Mouse (Mus musculus) heart, postnatal 4 days (tissue): ENCODE data around the gene Mecom. TPM values are rescaled to one million over a fixed set of nuclear protein-coding genes. Genes with fewer than 3 reads are reported as not detected.

Experiments used
- DNase-seq: peaks from one replicate; pipeline ENCODE4 v3.0.0; 2021
- total RNA-seq, 2 experiments: library from RNA; stranded (reverse); gene quantifications; 2 replicates each; pipeline ENCODE4 v1.2.3; 2021

Gene Mecom
- total RNA-seq, 2 experiments from 2014 or later = 31.5 to 36.1 TPM

DNA sequence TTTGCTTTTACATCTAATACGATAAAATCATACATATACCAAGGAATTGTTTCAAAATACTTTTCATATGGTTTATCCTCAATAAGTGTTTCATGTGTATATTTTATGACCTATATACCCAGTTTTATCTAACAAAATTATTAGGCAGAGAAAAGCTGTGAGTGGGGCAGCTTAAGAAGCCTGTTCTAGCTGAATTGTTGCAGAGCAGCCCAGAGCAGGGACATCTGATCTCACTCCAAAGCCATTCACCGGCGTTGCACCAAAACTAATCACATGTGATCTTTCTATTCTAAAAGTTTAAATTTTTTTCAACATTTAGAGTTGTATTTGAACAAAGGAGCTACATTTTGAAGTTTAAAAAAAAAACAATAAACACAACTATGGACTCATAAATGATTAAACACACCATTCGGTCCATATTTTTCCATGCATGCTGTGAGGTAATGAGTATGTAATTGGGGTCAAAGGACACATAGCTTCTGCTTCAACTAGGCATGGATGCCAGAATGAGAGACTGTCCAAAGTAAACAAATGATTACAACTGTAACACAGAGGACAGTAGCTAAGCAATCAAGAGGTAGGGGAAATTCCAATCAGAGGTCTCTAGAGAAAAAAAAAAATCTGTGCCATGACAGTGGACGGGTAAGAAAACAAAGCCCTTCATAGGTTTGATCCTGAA, 64.7 kb downstream of the Mecom start:
- DNase-seq = no peak

DNA sequence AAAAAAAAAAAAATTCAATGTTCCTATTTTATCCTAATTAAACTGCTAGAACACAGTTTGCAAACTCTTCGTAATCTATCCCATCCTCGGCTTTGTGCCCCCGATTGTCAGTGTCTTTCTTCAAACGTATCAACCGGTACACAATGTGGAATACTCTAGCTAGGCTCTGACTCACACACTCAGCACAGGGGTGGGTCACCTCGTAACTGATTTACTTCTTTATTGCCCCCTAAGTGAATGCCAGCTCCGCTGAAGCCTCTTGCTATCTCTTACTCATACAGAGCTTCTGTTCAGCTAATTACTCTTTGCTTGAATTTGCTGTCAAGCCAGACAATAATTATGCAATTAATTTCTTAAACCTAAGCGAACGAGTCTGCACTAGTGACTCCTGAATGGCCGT, 66.1 kb downstream of the Mecom start:
- DNase-seq = no peak

DNA sequence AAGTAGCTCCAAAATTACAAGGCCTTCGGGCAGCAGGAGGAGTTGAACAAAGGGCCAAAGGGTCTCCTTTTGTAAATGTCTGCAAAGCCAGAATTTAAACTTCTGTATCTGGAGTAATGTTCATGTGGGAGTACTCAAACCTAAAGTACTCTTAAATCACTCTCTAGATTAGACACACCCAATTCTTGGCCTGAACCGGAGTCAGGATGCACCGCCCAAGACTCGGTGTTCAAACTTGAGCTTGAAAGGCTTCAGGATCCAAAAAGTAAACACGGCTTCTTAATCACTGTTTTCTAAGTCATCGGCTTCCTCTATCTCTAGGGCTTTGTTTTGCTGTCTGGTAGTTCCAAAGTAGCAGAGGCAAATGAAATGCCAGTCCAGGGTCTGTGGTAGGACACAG, 67.3 kb downstream of the Mecom start:
- DNase-seq = no peak

DNA sequence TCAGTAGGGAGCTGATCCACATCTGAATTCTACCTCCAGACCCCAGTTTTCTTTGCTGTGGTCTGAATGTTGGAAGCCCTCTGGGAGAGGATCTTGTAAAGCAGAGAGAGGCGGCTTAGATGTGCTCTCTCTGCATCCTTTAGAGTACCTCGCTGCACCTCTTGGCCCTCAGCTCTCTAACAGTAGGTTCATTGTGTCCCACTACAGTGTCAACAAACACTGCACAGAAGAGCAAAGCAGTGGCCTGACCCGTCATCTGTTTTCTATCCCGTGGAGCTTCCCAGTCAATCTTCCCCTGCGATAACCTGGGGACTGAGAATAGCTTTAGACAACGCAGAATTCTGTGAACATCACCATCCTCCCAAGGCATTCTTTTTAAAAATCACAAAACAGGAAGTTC, 69.6 kb downstream of the Mecom start:
- DNase-seq = no peak

DNA sequence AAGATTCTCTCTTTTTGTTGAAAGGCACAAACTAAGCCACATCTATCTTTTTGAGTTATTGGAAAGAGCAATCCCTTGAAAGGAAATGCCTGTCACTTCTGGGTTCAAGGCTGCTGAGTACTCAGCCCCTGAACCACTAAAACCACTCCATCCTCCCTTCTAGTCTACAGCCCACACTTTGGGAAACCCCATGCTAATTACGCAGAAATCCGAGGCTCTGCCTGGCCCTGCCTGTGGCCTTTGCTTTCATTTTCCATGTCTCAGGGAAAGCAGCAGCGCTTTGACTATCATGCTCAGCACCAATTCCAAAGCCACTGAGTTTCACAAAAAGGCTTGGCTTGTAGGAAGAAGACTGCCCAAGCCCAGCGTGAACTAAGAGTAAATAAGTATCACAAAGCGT, 70.8 kb downstream of the Mecom start:
- no peak for DNase-seq

DNA sequence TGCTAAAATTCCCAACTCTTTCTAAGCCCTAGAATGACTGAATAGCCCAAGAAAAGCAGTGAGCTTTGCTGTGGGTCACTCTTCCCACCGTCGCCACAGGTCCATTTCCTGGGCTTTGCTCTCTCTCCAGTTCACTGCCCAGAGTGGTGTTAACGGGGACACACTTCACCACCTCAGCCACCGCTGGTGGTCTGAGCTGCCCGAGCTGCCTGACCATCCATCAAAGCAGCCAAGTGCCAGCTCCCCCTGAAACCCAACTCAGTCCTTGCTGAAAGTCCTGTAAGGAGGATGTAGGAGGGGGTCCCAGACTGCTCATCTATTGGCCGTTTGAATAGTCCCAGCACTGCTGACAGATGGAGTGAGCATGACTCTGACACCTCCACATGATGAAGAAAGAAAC, 72.2 kb downstream of the Mecom start:
- no peak for DNase-seq

DNA sequence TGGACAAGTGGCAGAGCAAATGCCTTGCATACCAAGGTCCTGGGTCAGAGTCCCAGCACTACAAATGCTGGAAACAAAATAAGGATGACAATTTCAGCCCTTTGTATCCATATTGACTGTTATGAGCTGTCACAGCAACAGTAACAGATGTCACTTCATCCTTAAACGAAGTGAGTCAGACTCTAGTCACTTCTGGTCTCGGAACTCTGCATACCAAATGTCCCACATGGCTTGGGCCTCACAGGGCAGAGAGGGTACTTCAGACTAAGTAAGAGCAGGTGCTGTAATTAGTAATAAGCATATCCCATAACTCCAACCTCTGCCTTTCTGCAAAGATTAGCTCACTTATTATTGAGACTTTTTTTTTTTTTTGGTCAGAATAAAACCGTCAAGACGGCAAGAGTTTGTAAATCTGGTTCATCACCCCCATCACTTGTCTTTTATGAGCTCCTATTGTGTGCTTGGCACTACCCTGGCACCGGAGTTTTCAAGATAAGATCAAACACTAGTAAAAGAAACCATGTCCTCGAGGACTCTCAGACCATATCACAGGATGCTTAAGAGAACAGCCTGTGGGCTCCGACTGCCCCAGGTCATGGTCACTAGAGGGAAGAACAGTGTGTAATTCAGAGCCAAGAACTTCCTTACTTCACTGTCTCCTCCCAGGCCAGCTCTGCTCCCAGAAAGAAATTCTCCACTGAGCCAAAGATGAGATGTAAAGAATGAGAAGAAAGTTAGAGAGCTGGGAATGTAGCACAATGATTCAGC, 79.6 kb downstream of the Mecom start:
- DNase-seq = no peak

DNA sequence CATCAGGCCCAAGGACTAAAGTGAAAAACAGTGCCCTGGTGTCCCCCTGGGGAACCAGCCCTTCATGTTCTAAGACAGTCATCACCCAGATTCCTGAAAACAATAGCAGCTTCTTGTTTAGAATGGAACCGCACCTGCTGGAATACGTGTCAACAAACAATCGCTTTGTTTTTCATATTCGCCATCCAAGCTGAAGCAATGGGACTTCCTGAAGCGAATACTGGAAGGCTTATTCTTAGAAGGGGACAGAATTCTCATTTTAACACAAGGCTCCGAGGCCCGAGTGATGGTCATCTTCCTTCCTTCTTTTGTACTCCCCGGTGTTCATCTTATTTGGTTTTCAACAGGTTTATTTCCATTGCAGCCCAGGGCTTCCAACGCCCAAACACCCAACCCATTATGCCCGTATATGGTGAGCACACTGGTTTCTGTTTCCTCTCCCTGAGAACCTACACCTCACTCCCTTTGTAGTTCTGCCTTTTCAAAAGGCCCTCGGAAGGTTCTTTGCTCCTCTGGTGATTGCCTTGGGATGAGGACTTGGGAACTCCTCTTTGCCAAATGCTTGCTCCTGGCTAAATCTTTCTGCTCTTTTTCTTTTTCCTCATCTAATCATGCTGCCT, 81.7 kb downstream of the Mecom start:
- no peak for DNase-seq

DNA sequence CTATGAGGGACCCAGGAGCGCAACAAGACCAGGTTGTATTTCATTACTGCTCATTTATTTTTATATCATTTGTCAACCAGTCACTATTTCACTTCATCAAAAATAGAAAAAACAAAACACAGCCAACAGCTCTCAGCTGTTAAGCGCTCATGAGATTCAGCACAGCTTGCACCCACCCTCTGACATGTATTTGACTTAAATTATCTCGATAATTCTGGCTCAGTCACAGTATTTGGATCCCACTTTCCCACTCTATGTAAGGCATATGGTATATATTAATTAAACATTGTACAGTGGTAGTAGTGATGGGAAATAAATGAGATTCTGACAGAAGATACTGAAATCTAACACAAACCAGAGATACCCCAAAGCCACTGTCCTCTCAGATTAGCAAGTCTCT, 83.3 kb downstream of the Mecom start:
- no peak for DNase-seq

DNA sequence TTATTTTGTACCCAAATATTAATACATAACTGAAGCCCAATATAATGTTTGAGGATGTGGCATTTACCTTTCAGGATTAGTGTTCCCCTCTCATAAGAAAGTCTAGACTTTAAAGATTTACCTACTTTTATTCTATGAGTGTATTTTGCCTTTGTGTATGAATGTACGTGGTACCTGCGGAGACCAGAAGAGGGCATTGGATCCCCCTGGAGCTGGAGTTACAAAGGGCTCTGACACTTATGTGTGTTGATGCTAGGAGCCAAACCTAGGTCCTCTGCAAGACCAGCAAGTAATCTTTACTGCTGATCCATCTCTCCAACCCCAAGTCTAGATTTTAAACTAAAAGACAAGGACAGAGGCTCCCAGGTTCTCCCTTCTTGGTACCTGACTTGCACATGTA, 86.0 kb downstream of the Mecom start:
- no peak for DNase-seq

DNA sequence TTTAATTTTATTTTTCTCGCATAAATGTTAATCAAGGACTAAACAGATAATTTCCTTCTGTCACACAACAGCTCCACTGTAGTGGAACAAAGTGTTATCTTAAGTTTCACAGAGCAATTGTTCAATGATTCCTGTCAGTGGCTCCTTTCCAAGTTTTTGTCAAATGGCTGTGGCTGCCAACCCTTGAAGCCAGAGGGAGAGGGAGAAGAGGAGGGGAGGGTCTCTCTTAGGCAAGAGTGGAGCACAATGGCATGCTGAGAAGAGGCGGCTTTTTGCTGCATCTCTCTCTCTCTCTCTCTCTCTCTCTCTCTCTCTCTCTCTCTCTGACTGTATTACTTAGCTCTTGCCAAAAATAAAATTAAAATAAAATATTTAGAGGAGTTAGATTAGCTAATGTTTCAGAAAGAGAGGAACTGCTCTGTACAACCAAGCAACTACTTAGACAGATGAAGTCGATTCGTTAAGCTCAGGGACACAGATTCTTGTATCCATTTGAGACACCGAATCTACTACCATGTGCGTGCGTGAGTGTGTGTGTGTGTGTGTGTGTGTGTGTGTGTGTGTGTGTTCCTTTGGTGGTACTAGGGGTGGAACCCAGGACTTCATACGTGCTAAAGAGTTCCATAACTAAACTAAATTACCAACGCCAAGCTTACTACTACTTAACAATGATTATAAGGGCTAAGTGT, 86.8 kb downstream of the Mecom start:
- peak; percentile 37 for DNase-seq

DNA sequence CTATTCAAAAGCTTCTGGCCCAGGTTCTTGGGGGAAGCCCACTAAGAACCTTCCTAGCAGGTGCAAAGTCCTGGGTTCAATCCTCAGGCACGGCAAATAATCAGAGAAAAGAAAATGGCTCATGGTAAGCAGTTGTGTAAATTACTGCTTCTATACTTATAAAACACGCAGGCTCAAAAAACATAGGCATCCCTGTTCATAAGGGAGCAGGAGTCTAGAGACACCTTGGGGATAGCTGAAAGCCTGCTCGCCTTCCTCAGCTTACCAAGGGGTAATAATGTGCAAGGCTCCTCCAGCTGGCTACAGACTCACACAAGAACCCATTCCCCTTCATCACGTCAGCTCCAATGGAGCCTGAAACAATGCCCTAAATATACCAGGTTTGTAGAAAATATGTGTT, 88.2 kb downstream of the Mecom start:
- DNase-seq = no peak

DNA sequence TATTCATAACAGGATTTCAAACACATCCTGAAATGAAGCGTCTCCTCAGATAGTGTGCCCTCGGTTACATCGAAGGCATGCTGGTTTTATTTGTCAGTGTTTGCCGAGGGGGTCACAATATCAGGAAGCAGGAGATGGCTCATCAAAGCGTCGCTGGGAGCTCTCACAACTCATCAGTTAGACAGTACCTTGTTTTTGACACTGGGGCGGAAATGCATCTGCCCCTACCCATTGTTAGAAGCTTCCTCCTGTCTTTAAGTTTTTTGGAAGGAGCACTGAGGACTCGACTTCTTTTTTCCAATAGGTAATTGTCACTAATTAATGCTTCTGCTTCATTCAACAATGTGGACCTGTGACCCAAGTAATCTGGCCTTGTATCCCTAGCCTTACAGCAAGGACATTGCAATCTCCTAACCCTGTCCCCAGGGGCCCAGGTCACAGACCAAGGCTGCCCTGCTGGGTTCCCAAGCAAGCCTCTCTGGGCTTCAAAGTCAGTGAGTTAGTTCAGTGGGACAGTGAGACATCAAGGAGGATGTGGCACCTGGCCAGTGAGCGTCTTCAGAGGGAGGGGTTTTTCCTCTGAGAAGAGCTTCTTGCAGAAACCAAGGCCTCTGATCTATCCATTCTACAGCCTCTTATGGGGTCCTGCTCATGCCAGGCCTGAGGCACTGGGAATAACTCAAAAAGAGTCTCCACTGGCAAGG, 89.7 kb downstream of the Mecom start:
- peak; percentile 31 for DNase-seq

DNA sequence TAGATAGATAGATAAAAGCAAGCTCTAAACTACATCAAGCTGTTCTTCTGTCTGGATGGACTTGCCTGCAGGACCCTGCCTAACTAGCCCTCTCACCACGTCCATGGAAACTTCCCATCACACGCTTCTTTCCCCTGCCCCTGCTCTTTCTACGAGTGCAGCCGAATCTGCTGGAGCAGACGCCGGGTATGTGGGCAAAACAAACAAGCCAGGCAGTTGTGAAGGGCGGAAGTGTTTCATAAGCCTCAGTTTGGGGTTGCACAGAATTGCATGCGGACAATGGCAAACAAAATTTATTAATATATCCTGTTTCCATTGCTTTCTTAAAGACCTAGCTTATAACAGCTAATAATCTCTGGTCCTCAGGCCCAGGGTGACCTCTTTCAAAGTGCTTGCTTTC, 91.9 kb downstream of the Mecom start:
- DNase-seq = no peak

DNA sequence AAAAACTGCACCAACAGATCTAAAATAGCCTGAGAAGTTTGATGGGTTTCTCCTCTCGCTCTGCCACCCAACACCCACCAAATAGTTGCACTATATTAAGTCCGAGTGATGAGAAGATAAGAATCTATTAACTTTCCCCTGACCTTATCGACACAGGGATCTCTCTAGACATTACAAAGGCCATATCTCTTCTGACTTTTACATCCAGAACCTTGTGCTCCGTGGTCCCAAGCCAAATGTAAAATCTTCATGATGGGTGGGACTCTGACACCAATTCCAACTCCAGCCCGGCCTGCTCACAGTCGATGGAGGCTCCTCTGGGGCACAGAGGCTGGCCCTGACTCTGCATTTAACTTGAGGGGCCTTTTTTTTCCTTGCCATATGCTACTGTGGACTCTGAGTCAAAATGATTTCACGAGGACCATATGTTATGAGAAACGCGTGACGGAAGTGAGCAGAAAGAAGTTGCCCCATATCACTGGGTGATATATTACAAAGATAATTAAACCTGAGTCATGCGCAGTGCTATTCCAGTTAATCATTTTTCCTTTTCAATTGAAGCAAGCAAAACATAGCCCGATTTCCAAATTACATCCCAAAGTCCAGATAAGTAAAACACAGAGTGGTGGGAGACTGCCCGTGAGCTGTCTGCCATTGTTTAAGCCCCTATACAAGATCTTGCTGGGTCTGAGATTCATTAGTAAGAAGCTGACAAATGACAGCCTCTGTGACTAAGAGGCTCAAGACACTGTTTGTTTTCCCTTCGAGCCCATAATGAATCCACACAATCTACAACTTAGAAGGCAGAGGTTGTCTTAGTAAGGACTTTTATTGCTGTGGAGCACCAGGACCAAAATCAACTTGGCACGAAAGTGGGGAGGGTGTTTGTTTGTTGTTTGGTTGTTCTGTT, 94.0 kb downstream of the Mecom start:
- no peak for DNase-seq

DNA sequence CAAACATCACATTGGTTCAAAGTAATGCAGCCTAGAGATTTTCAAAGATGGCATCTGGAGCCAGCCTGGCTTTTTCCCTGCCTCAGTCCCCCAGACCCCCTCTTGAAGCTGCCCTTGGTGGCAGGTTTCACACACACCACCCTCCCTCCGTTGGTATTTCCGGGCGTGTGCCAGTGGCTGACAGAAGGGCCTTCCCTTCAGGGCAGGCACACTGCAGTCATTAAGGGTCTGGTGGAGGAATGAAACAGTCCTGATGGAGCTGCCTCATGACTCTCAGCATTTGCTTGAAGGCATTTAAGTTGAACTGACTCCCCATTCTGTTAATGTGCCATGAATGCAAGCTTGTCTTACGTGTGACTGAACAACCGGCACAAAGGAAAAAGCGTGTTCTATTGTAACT, 94.8 kb downstream of the Mecom start:
- no peak for DNase-seq

DNA sequence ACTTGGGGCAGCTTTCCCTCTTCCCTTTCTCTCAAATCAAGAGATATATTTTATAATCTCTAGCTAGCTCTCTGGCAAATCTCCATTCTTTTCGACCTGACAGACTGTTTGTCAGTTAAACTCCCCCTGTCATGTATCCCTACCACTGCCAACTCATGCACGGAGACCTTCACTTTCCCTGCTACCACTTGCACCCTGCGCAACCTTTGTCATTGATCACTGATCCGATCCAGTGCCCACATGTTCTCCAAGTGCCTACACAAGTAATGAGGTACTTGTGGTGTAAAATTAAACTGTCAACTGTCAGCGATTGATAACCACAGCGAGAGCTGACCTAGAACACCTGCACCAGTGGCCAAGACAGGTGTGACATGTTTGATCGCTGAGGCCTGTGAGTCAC, 95.3 kb downstream of the Mecom start:
- no peak for DNase-seq

DNA sequence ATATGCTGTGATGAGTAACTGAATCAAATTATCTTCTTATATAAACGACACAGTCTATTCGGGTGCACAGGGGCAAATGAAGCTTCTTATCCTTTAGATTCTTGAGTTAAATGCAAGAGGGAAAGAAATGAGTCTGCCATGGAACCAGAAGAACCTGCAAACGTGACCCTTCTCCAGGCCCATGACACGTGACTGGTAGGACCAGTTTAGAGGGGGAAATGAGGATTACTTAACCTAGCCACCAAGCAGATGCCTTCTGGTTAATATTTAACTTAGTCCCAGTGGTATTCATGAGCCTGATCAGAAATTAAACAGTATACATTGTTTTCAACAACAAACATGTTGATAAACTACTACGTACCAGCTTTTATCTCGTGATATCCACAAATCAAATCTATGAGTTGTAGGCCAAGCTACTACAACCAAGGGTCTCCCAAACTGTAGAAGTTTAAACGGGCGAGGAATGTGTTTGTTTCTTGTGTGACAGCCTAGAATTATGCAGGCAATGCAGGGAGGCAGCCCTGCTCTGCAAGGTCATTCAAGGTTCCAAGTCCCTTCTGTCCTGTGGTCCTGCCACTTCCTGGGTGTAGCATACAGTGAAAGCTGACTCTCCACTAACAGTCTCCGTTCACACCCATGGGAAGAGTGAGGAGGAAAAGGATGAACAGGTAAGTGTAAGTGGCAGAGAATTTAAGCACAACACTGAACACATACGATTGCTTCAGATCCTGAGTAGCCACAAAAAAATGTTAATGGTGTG, 97.4 kb downstream of the Mecom start:
- DNase-seq = no peak

DNA sequence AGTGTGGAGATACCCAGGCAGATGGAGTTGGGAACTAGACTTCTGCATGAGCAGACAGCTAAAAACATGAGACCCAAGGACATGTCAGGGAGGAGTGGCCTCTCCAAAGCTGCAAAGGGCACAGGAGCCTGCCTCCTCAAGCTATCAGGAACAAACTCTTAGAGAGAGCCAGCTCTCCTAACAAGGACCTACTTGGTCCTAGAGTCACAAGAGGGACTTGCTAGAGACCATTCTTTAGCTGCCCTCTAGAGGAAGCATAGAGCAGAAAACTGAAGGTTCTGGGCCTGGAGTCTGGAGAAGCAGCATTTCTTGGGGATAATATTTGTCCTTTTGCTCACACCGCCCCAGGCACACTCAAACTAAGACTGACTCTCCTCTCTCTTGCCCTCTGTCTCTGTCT, 99.2 kb downstream of the Mecom start:
- no peak for DNase-seq

DNA sequence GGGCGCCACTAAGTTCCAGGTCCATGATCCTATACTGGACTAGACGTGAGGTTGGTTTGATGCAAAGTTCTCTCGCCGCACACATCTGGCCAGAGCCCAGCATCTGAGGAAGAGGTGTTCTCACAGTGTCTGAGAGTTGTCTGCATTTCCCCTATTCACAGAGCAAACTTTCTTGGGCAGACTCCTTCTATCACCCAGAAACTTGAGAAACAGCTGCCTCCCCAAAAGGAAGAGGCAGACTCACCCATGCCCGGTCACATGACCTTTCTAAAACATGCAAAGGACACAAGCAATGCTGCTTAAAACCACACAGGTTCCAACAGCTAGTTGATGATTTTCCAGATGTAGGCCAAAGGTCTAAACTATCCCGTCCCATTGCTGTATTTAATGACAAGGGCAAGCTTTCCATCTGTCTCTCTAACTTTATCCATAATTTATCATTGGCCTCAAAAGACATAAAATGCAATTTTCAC, 101.8 kb downstream of the Mecom start:
- DNase-seq = no peak
